Mouse (Mus musculus) limb, embryonic 15.5 days (tissue): ENCODE data around the gene Dnah10. TPM values are rescaled to one million over a fixed set of nuclear protein-coding genes. Genes with fewer than 3 reads are reported as not detected.

Experiments
- ATAC-seq: fragments of 200-750 bp; cut with Nextera tagmentation; 2 replicates; pipeline ENCODE4 v1.8.0; 2017; ENCODE audit warnings: low read depth, moderate TSS enrichment; ENCODE audit not compliant: insufficient number of reproducible peaks, low FRiP score, low TSS enrichment
- H3K27ac ChIP-seq: fragments of 300-500 bp; sonication (generic); 2 replicates; pipeline ENCODE4 v1.5.1; 2015; ENCODE audit warnings: moderate library complexity, mild to moderate bottlenecking, inconsistent platforms
- H3K27me3 ChIP-seq: fragments of 300-500 bp; sonication (generic); 2 replicates; pipeline ENCODE4 v1.6.1; 2015; ENCODE audit warnings: inconsistent platforms
- H3K36me3 ChIP-seq: fragments of 300-500 bp; sonication (generic); 2 replicates; pipeline ENCODE4 v1.6.1; 2015; ENCODE audit warnings: inconsistent platforms
- H3K4me1 ChIP-seq: fragments of 300-500 bp; sonication (generic); 2 replicates; pipeline ENCODE4 v1.6.1; 2015; ENCODE audit warnings: inconsistent platforms
- H3K4me2 ChIP-seq: fragments of 300-500 bp; sonication (generic); 2 replicates; pipeline ENCODE4 v1.6.1; 2015; ENCODE audit warnings: mild to moderate bottlenecking, inconsistent platforms
- H3K4me3 ChIP-seq: fragments of 300-500 bp; sonication (generic); 2 replicates; pipeline ENCODE4 v1.5.1; 2015; ENCODE audit warnings: mild to moderate bottlenecking, inconsistent platforms
- H3K9ac ChIP-seq: fragments of 300-500 bp; sonication (generic); 2 replicates; pipeline ENCODE4 v1.6.1; 2015; ENCODE audit warnings: inconsistent platforms
- H3K9me3 ChIP-seq: fragments of 300-500 bp; sonication (generic); 2 replicates; pipeline ENCODE4 v1.6.1; 2016; ENCODE audit warnings: inconsistent platforms
- WGBS: fragments of 180-500 bp; shearing (Covaris S2); methylation state at CpG from one replicate; pipeline ENCODE4 v1.1.7; 2015; 5-methylcytosine and 5-hydroxymethylcytosine counted together
- polyA plus RNA-seq: library from polyadenylated mRNA; unstranded; fragments of >200 nt; fragmentation: Nextera tagmentation; extraction: Ambion mirVana; gene quantifications from 2 replicates; pipeline ENCODE4 v1.2.1, GENCODE M21; 2015

Dnah10 gene
- 0.06 and 0.17 TPM in 2 replicates for polyA plus RNA-seq

GRCm38 (mm10) chr5:124724997-124725396, at the start of gene Dnah10:
TSS of gene Dnah10 (plus strand) at chr5:124725085.
- Histone ChIP-seq H3K4me2 (no peak within 1 kb of the TSS), H3K4me1 (peaks cover 9% of the 10 kb centered on the region), H3K27me3 (0 out of 2 replicates have a peak, but pooled peaks cover 5% of the 10 kb centered on the region), H3K9ac (no peak within 1 kb of the TSS), H3K36me3 (peaks cover 40% of the 10 kb centered on the region), H3K9me3 (no peaks in the 10 kb centered on the region), H3K4me3 (no peak within 1 kb of the TSS), H3K27ac (no peak within 1 kb of the TSS)
- 11% methylated on average over 29 of the region's 29 CpGs for WGBS
- ATAC-seq: no peak

- H3K9ac ChIP-seq: no peak overlapping the region
- H3K27me3 ChIP-seq: no peaks in the 10 kb centered on the region
- WGBS: 76% methylated on average over 5 of the region's 5 CpGs
- no peak overlapping the region for H3K4me3 ChIP-seq
- H3K4me1 ChIP-seq: no peaks in the 10 kb centered on the region
- H3K4me2 ChIP-seq: no peak overlapping the region
- peaks cover 73% of the 10 kb centered on the region for H3K36me3 ChIP-seq
- ATAC-seq: no peak
- H3K9me3 ChIP-seq: no peaks in the 10 kb centered on the region
- no peak overlapping the region for H3K27ac ChIP-seq
These were observed 11.1 kb upstream of the Dnah10 start for GRCm38 (mm10) chr5:124713741-124714140.

- no peaks in the 10 kb centered on the region for H3K27me3 ChIP-seq
- no peak overlapping the region for H3K27ac ChIP-seq
- ATAC-seq: no peak
- H3K36me3 ChIP-seq: peaks cover 87% of the 10 kb centered on the region
- H3K9me3 ChIP-seq: no peaks in the 10 kb centered on the region
- H3K4me3 ChIP-seq: no peak overlapping the region
- no peak overlapping the region for H3K4me2 ChIP-seq
- WGBS: 85% methylated on average over 8 of the region's 8 CpGs
- no peak overlapping the region for H3K9ac ChIP-seq
- H3K4me1 ChIP-seq: no peaks in the 10 kb centered on the region
These were observed 9.8 kb upstream of the Dnah10 start for GRCm38 (mm10) chr5:124715135-124715534.

GRCm38 (mm10) chr5:124717969-124718368, 6.9 kb upstream of the Dnah10 start:
- H3K36me3 ChIP-seq: peaks cover 88% of the 10 kb centered on the region

GRCm38 (mm10) chr5:124718396-124718795, 6.5 kb upstream of the Dnah10 start:
- no peaks in the 10 kb centered on the region for H3K4me1 ChIP-seq
- no peak overlapping the region for H3K27ac ChIP-seq
- WGBS: 86% methylated on average over 7 of the region's 7 CpGs
- H3K4me2 ChIP-seq: no peak overlapping the region
- peaks cover 88% of the 10 kb centered on the region for H3K36me3 ChIP-seq
- H3K9ac ChIP-seq: no peak overlapping the region
- no peaks in the 10 kb centered on the region for H3K9me3 ChIP-seq
- ATAC-seq: no peak
- no peak overlapping the region for H3K4me3 ChIP-seq
- no peaks in the 10 kb centered on the region for H3K27me3 ChIP-seq

More at GRCm38 (mm10) chr5:124717969-124718368, 6.9 kb upstream of the Dnah10 start:
- H3K9me3 ChIP-seq: no peaks in the 10 kb centered on the region
- H3K4me3 ChIP-seq: no peak overlapping the region
- 93% methylated on average over 11 of the region's 11 CpGs for WGBS
- H3K27ac ChIP-seq: no peak overlapping the region
- no peak overlapping the region for H3K4me2 ChIP-seq
- ATAC-seq: no peak
- no peaks in the 10 kb centered on the region for H3K4me1 ChIP-seq
- H3K9ac ChIP-seq: no peak overlapping the region
- H3K27me3 ChIP-seq: no peaks in the 10 kb centered on the region

- 91% methylated on average over 6 of the region's 6 CpGs for WGBS
- no peak for ATAC-seq
- Histone ChIP-seq H3K27me3 (0 out of 2 replicates have a peak, but pooled peaks cover 5% of the 10 kb centered on the region), H3K9ac (no peak overlapping the region), H3K4me1 (peaks cover 4% of the 10 kb centered on the region), H3K4me3 (no peak overlapping the region), H3K9me3 (no peaks in the 10 kb centered on the region), H3K4me2 (no peak overlapping the region), H3K27ac (no peak overlapping the region), H3K36me3 (peaks cover 59% of the 10 kb centered on the region)
These were observed 1.8 kb upstream of the Dnah10 start for GRCm38 (mm10) chr5:124723125-124723524.

- H3K4me1 ChIP-seq: peaks cover 9% of the 10 kb centered on the region
- H3K9ac ChIP-seq: no peak overlapping the region
- no peaks in the 10 kb centered on the region for H3K9me3 ChIP-seq
- no peaks in the 10 kb centered on the region for H3K36me3 ChIP-seq
- H3K4me3 ChIP-seq: peak overlapping the region; percentile 27
- peak overlapping the region; percentile 47 for H3K4me2 ChIP-seq
- ATAC-seq: no peak
- no peak overlapping the region for H3K27ac ChIP-seq
- 12% methylated on average over 21 of the region's 21 CpGs for WGBS
- 0 out of 2 replicates have a peak, but pooled peaks cover 5% of the 10 kb centered on the region for H3K27me3 ChIP-seq
These were observed 4.8 kb downstream of the Dnah10 start for GRCm38 (mm10) chr5:124729662-124730206.

- no peak overlapping the region for H3K27ac ChIP-seq
- H3K4me1 ChIP-seq: peaks cover 5% of the 10 kb centered on the region; the same call in 1 of the 2 replicates
- no peak overlapping the region for H3K4me3 ChIP-seq
- H3K27me3 ChIP-seq: no peaks in the 10 kb centered on the region
- H3K9me3 ChIP-seq: no peaks in the 10 kb centered on the region
- ATAC-seq: no peak
- no peak overlapping the region for H3K4me2 ChIP-seq
- H3K36me3 ChIP-seq: no peaks in the 10 kb centered on the region
- H3K9ac ChIP-seq: no peak overlapping the region
- 84% methylated on average over 12 of the region's 12 CpGs for WGBS
These were observed 9.1 kb downstream of the Dnah10 start for GRCm38 (mm10) chr5:124733961-124734360.

- WGBS: 95% methylated on average over 21 of the region's 21 CpGs
- H3K27ac ChIP-seq: no peak overlapping the region
- H3K9ac ChIP-seq: no peak overlapping the region
- H3K9me3 ChIP-seq: no peaks in the 10 kb centered on the region
- H3K36me3 ChIP-seq: no peaks in the 10 kb centered on the region
- H3K4me2 ChIP-seq: no peak overlapping the region
- no peaks in the 10 kb centered on the region for H3K4me1 ChIP-seq
- no peak for ATAC-seq
- H3K4me3 ChIP-seq: no peak overlapping the region
- no peaks in the 10 kb centered on the region for H3K27me3 ChIP-seq
These were observed 17.2 kb downstream of the Dnah10 start for GRCm38 (mm10) chr5:124741898-124742599.

GRCm38 (mm10) chr5:124743841-124744240, 19.0 kb downstream of the Dnah10 start:
- H3K9me3 ChIP-seq: no peaks in the 10 kb centered on the region
- no peak overlapping the region for H3K4me2 ChIP-seq
- H3K27ac ChIP-seq: no peak overlapping the region
- ATAC-seq: no peak
- H3K4me1 ChIP-seq: no peaks in the 10 kb centered on the region
- no peak overlapping the region for H3K9ac ChIP-seq
- H3K4me3 ChIP-seq: no peak overlapping the region
- H3K36me3 ChIP-seq: no peaks in the 10 kb centered on the region
- 96% methylated on average over 3 of the region's 3 CpGs for WGBS
- H3K27me3 ChIP-seq: no peaks in the 10 kb centered on the region

- Histone ChIP-seq H3K4me3 (no peak overlapping the region), H3K4me1 (no peaks in the 10 kb centered on the region), H3K9ac (no peak overlapping the region), H3K36me3 (no peaks in the 10 kb centered on the region), H3K4me2 (no peak overlapping the region), H3K27ac (no peak overlapping the region), H3K27me3 (no peaks in the 10 kb centered on the region), H3K9me3 (no peaks in the 10 kb centered on the region)
- no peak for ATAC-seq
- WGBS: 92% methylated on average over 15 of the region's 15 CpGs
These were observed 21.3 kb downstream of the Dnah10 start for GRCm38 (mm10) chr5:124746220-124746619.

- 86% methylated on average over 18 of the region's 18 CpGs for WGBS
These were observed 23.4 kb downstream of the Dnah10 start for GRCm38 (mm10) chr5:124748296-124748695.

More at GRCm38 (mm10) chr5:124748296-124748695, 23.4 kb downstream of the Dnah10 start:
- H3K9me3 ChIP-seq: no peaks in the 10 kb centered on the region
- H3K4me1 ChIP-seq: no peaks in the 10 kb centered on the region
- no peak overlapping the region for H3K27ac ChIP-seq
- ATAC-seq: no peak
- H3K4me2 ChIP-seq: no peak overlapping the region
- no peak overlapping the region for H3K9ac ChIP-seq
- no peaks in the 10 kb centered on the region for H3K36me3 ChIP-seq
- H3K27me3 ChIP-seq: no peaks in the 10 kb centered on the region
- no peak overlapping the region for H3K4me3 ChIP-seq
